Mouse (Mus musculus) heart, embryonic 14.5 days (tissue): Measurements from ENCODE around the gene Tes. TPM values are rescaled to one million over a fixed set of nuclear protein-coding genes. Genes with fewer than 3 reads are reported as not detected.

Experiments used
- ATAC-seq: fragments of 200-750 bp; cut with Nextera tagmentation; 2 replicates; pipeline ENCODE4 v1.8.0; 2017; ENCODE audit warnings: low read depth, moderate TSS enrichment; ENCODE audit not compliant: insufficient number of reproducible peaks, insufficient read depth, low FRiP score
- H3K27ac ChIP-seq, 2 experiments: fragments of 200-500 bp in 1 of 2; fragments of 300-500 bp in 1 of 2; sonication (generic) in 1 of 2; replicated peaks in 1 of 2; 2 replicates each; pipeline ENCODE4 v1.5.1; 2012 to 2014; ENCODE audit warnings: low read depth in 2 of 2, low read length in 2 of 2, control low read depth in 1 of 2, mild to moderate bottlenecking in 1 of 2, mixed read lengths in 1 of 2; ENCODE audit not compliant: control insufficient read depth in 1 of 2, insufficient read depth in 1 of 2
- H3K27me3 ChIP-seq: fragments of 300-500 bp; sonication (generic); 2 replicates; pipeline ENCODE4 v1.6.1; 2014; ENCODE audit warnings: mild to moderate bottlenecking, low read length, control low read depth; ENCODE audit not compliant: control insufficient read depth, insufficient read depth
- H3K36me3 ChIP-seq: fragments of 300-500 bp; sonication (generic); 2 replicates; pipeline ENCODE4 v1.6.1; 2014; ENCODE audit warnings: mild to moderate bottlenecking, control low read depth, low read length, mixed read lengths; ENCODE audit not compliant: control insufficient read depth, insufficient read depth
- H3K4me1 ChIP-seq, 2 experiments: fragments of 200-500 bp in 1 of 2; fragments of 300-500 bp in 1 of 2; sonication (generic) in 1 of 2; 2 replicates each; pipeline ENCODE4 v1.6.1; 2012 to 2014; ENCODE audit warnings: low read length in 2 of 2, control low read depth in 1 of 2, mixed read lengths in 1 of 2; ENCODE audit not compliant: control insufficient read depth in 2 of 2, insufficient read depth in 2 of 2
- H3K4me2 ChIP-seq: fragments of 300-500 bp; sonication (generic); 2 replicates; pipeline ENCODE4 v1.6.1; 2014; ENCODE audit warnings: mild to moderate bottlenecking, low read length
- H3K4me3 ChIP-seq, 2 experiments: fragments of 200-500 bp in 1 of 2; fragments of 300-500 bp in 1 of 2; sonication (generic) in 1 of 2; 2 replicates each; pipeline ENCODE4 v1.5.1; 2012 to 2014; ENCODE audit warnings: low read length in 2 of 2, mild to moderate bottlenecking in 2 of 2, control low read depth in 1 of 2, low read depth in 1 of 2, moderate library complexity in 1 of 2; ENCODE audit not compliant: control insufficient read depth in 1 of 2, insufficient read depth in 1 of 2
- H3K9ac ChIP-seq: fragments of 300-500 bp; sonication (generic); 2 replicates; pipeline ENCODE4 v1.6.1; 2014; ENCODE audit warnings: mild to moderate bottlenecking, low read length
- H3K9me3 ChIP-seq: fragments of 300-500 bp; sonication (generic); 2 replicates; pipeline ENCODE4 v1.6.1; 2016; ENCODE audit warnings: low read length, control low read depth; ENCODE audit not compliant: control insufficient read depth
- WGBS: fragments of 180-500 bp; shearing (Covaris S2); extraction: QIAGEN DNeasy Blood & Tissue Kit; methylation state at CpG from one replicate; pipeline ENCODE4 v1.1.7; 2014; 5-methylcytosine and 5-hydroxymethylcytosine counted together
- polyA plus RNA-seq: library from polyadenylated mRNA; unstranded; fragments of >200 nt; fragmentation: Nextera tagmentation; extraction: Ambion mirVana; gene quantifications from 2 replicates; pipeline ENCODE4 v1.2.1, GENCODE M21; 2014

Gene Tes
- 11.7 and 15.6 TPM in 2 replicates for polyA plus RNA-seq

- H3K27me3 ChIP-seq, result peaks cover 87% of the 10 kb centered on the region
- no peak within 1 kb of the TSS; a peak in 1 of 4 replicates for H3K27ac ChIP-seq
- H3K4me1 ChIP-seq, result peaks cover 0 to 3% of the 10 kb centered on the region in 2 experiments; a peak in 1 of 4 replicates
- H3K36me3 ChIP-seq, result no peaks in the 10 kb centered on the region
- WGBS, result 1% methylated on average over 63 of the region's 63 CpGs
- peak within 1 kb of the TSS; percentile 58 to 64 for H3K4me3 ChIP-seq
- H3K4me2 ChIP-seq, result peak within 1 kb of the TSS; percentile 95
- H3K9ac ChIP-seq, result peak within 1 kb of the TSS; percentile 73
- H3K9me3 ChIP-seq, result no peaks in the 10 kb centered on the region
- peak; percentile 83 for ATAC-seq
Measured at GRCm38 (mm10) chr6:17064936-17065790, at the start of gene Tes. Gene Tes, plus strand, starts transcription at chr6:17065149.

- 70% methylated on average over 7 of the region's 7 CpGs for WGBS
- H3K4me1 ChIP-seq, result no peaks in the 10 kb centered on the region
Measured at GRCm38 (mm10) chr6:17025886-17026285, 39.1 kb upstream of the Tes start.

GRCm38 (mm10) chr6:17027572-17027971 is 37.4 kb upstream of the Tes start:
- no peak overlapping the region for H3K4me3 ChIP-seq
- H3K9ac ChIP-seq, result no peak overlapping the region
- no peaks in the 10 kb centered on the region for H3K9me3 ChIP-seq
- no peak overlapping the region for H3K27ac ChIP-seq
- peaks cover 19% of the 10 kb centered on the region for H3K27me3 ChIP-seq
- no peak overlapping the region for H3K4me2 ChIP-seq
- no peaks in the 10 kb centered on the region for H3K4me1 ChIP-seq
- no peak for ATAC-seq
- H3K36me3 ChIP-seq, result no peaks in the 10 kb centered on the region
- WGBS, result 15% methylated on average over 8 of the region's 8 CpGs

More at GRCm38 (mm10) chr6:17025886-17026285, 39.1 kb upstream of the Tes start:
- no peak overlapping the region for H3K9ac ChIP-seq
- no peak overlapping the region for H3K4me2 ChIP-seq
- no peaks in the 10 kb centered on the region for H3K36me3 ChIP-seq
- no peak overlapping the region for H3K4me3 ChIP-seq
- H3K27ac ChIP-seq, result no peak overlapping the region
- peaks cover 19% of the 10 kb centered on the region for H3K27me3 ChIP-seq
- no peak for ATAC-seq
- H3K9me3 ChIP-seq, result no peaks in the 10 kb centered on the region

- H3K9me3 ChIP-seq, result no peaks in the 10 kb centered on the region
- H3K9ac ChIP-seq, result no peak overlapping the region
- H3K36me3 ChIP-seq, result no peaks in the 10 kb centered on the region
- H3K4me3 ChIP-seq, result no peak overlapping the region
- no peaks in the 10 kb centered on the region for H3K4me1 ChIP-seq
- no peak overlapping the region for H3K4me2 ChIP-seq
- peaks cover 19% of the 10 kb centered on the region for H3K27me3 ChIP-seq
- ATAC-seq, result no peak
- WGBS, result 66% methylated on average over 8 of the region's 8 CpGs
- no peak overlapping the region for H3K27ac ChIP-seq
Measured at GRCm38 (mm10) chr6:17028809-17029208, 36.1 kb upstream of the Tes start.

GRCm38 (mm10) chr6:17032231-17032728 is 32.7 kb upstream of the Tes start:
- 18% methylated on average over 2 of the region's 2 CpGs for WGBS
- ATAC-seq, result no peak

GRCm38 (mm10) chr6:17034095-17034494 is 30.9 kb upstream of the Tes start:
- Histone ChIP-seq H3K9me3 (no peaks in the 10 kb centered on the region), H3K27me3 (peaks cover 2% of the 10 kb centered on the region; the same call in 1 of the 2 replicates), H3K27ac (no peak overlapping the region), H3K4me2 (no peak overlapping the region), H3K9ac (no peak overlapping the region), H3K36me3 (no peaks in the 10 kb centered on the region), H3K4me3 (no peak overlapping the region), H3K4me1 (no peaks in the 10 kb centered on the region)
- ATAC-seq, result no peak
- 52% methylated on average over 2 of the region's 2 CpGs for WGBS

More at GRCm38 (mm10) chr6:17032231-17032728, 32.7 kb upstream of the Tes start:
- H3K4me3 ChIP-seq, result no peak overlapping the region
- no peak overlapping the region for H3K9ac ChIP-seq
- H3K4me2 ChIP-seq, result no peak overlapping the region
- peaks cover 12% of the 10 kb centered on the region for H3K27me3 ChIP-seq
- H3K36me3 ChIP-seq, result no peaks in the 10 kb centered on the region
- no peaks in the 10 kb centered on the region for H3K4me1 ChIP-seq
- H3K9me3 ChIP-seq, result no peaks in the 10 kb centered on the region
- H3K27ac ChIP-seq, result no peak overlapping the region

- Histone ChIP-seq H3K4me1 (no peaks in the 10 kb centered on the region), H3K9me3 (no peaks in the 10 kb centered on the region), H3K27me3 (peaks cover 2% of the 10 kb centered on the region; the same call in 1 of the 2 replicates), H3K4me3 (no peak overlapping the region), H3K4me2 (no peak overlapping the region), H3K36me3 (no peaks in the 10 kb centered on the region), H3K9ac (no peak overlapping the region), H3K27ac (no peak overlapping the region)
- ATAC-seq, result no peak
Measured at GRCm38 (mm10) chr6:17035228-17035627, 29.7 kb upstream of the Tes start.
